Mouse (Mus musculus): ENCODE data around the gene Col4a1. TPM values are rescaled to one million over a fixed set of nuclear protein-coding genes. Genes with fewer than 3 reads are reported as not detected.

Gene Col4a1
- polyA plus RNA-seq, 1 experiment from 2014 or later: 14.3 TPM

DNA sequence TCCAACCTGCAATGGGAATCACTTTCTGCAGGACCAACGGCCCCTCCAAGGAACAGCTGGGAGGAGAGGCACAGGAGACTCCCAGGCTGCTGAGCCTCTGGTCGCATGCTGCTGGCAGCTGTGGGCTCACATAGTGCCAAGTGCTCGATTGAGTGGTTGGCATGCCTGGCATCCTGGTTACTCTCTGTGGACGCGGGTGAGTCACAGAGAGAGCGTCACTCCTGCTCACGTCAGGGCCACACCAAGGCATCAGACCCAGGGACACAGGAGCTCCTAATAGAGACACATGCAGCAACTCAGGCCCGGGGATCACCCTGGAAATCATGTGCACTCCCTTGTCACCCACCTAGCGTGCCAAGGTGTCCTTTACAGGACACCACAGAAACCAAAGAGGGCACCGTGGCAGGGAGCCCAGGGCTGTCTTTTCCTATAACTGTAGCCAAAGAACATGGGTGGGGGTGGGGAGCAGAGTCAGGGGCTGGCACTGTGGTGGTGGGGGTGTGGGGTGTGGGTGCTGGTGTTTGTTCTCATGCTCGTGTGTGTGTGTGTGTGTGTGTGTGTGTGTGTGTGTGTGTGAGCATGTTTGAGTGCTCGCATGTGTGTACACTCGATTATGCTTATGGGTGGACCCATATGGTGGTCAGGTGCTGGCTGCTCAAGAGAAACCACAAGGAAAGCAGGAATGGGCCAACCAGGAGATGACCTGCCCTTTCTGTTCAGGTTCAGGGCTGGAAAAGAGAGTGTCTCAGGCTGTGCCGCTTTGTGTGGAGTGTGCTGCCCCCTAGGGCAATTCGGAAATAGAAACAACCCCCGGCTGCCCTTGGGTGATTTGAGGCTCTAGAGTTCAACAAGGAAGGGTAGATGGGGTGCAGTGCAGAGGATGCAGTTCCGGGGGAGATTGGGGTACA lies 139.1 kb downstream of the Col4a1 start:
- DNase-seq: peak; percentile 26

DNA sequence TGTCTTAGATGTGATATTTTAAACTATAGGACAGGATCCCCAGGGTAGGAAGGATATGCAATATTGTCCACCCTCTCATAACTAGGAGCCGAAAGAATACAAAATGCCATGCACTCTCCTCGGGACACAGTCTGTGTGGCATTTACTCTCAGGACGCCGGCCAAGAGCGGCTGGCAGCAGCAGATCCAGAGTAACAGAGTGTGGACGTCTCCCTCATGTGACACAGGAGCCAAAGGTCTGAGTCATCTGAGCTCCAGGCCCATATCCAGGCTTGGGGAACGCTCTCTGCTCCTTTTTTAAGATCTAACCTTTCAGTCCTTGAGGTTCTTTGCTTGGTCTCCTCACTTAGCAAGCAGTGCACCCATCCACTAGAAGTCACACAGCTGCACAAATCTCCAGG lies 141.1 kb downstream of the Col4a1 start:
- H3K4me3 ChIP-seq (replicated peaks): no peak overlapping the region
- H3K36me3 ChIP-seq: no peaks in the 10 kb centered on the region
- no peaks in the 10 kb centered on the region for H3K9me3 ChIP-seq (replicated peaks)
- ATAC-seq (ENCODE audit: low read depth) (no peak), DNase-seq (no peak)
- H3K27me3 ChIP-seq: no peaks in the 10 kb centered on the region
- H3K4me2 ChIP-seq: no peak overlapping the region
- no peaks in the 10 kb centered on the region for H3K4me1 ChIP-seq (replicated peaks)
- H3K9ac ChIP-seq: no peak overlapping the region
- WGBS (ENCODE audit: insufficient replicate concordance): 60% methylated on average over 7 of the region's 7 CpGs
- H3K27ac ChIP-seq: no peak overlapping the region

More for the DNA sequence above, 139.1 kb downstream of the Col4a1 start:
- no peak overlapping the region for H3K4me2 ChIP-seq
- H3K27me3 ChIP-seq: no peaks in the 10 kb centered on the region
- no peaks in the 10 kb centered on the region for H3K4me1 ChIP-seq (replicated peaks)
- no peak overlapping the region for H3K4me3 ChIP-seq (replicated peaks)
- no peaks in the 10 kb centered on the region for H3K36me3 ChIP-seq
- 53% methylated on average over 17 of the region's 17 CpGs for WGBS (ENCODE audit: insufficient replicate concordance)
- ATAC-seq (ENCODE audit: low read depth): peak; percentile 47; the same call in 1 of the 2 replicates
- H3K9ac ChIP-seq: no peak overlapping the region
- H3K27ac ChIP-seq: no peak overlapping the region
- H3K9me3 ChIP-seq (replicated peaks): no peaks in the 10 kb centered on the region

DNA sequence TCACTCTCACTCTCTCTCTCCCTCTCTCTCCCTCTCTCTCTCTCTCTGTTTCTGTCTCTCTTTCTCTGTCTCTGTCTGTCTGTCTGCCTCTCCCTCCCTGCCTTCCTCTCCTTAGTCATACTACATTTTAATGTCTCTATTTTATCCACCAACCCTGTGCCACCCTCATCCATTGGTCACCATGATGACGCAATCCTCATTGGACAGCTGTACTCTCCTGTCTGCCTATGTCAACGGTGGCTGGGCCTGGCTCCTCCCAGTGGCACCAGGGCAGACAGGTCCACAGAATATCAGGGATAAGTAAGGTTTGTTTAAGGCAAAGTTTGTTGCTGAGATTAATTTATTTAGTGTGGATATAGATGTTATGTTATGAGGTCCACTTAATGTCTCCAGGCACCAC lies 143.2 kb downstream of the Col4a1 start:
- Histone ChIP-seq H3K9ac (no peak overlapping the region), H3K4me3 (replicated peaks) (no peak overlapping the region), H3K36me3 (no peaks in the 10 kb centered on the region), H3K27me3 (no peaks in the 10 kb centered on the region), H3K27ac (no peak overlapping the region), H3K4me1 (replicated peaks) (no peaks in the 10 kb centered on the region), H3K9me3 (replicated peaks) (no peaks in the 10 kb centered on the region), H3K4me2 (no peak overlapping the region)
- 46% methylated on average over 2 of the region's 2 CpGs for WGBS (ENCODE audit: insufficient replicate concordance)
- DNase-seq (no peak), ATAC-seq (ENCODE audit: low read depth) (no peak)

DNA sequence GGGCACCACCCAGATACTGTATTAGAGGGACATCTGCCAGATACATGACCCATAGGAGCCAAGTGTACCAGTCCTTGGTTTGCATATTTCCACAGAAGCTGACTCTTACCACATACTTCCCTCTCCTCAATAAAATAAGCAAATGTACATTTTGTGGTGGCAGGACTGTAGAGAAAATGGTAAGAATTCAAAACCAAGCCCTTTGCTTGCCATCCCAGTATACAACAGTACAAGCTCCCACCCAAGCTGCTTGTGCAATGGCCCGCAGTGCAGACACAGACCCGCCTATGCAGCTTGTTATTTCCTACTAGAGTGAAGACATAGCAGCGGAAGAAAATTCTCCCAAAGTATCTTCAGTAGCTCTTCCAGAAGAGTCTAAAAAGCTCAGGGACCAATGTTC lies 143.8 kb downstream of the Col4a1 start:
- Histone ChIP-seq H3K9me3 (replicated peaks) (no peaks in the 10 kb centered on the region), H3K9ac (no peak overlapping the region), H3K27ac (no peak overlapping the region), H3K27me3 (no peaks in the 10 kb centered on the region), H3K4me3 (replicated peaks) (no peak overlapping the region), H3K4me2 (no peak overlapping the region), H3K4me1 (replicated peaks) (no peaks in the 10 kb centered on the region), H3K36me3 (no peaks in the 10 kb centered on the region)
- ATAC-seq (ENCODE audit: low read depth) (no peak), DNase-seq (no peak)
- 59% methylated on average over 3 of the region's 3 CpGs for WGBS (ENCODE audit: insufficient replicate concordance)

DNA sequence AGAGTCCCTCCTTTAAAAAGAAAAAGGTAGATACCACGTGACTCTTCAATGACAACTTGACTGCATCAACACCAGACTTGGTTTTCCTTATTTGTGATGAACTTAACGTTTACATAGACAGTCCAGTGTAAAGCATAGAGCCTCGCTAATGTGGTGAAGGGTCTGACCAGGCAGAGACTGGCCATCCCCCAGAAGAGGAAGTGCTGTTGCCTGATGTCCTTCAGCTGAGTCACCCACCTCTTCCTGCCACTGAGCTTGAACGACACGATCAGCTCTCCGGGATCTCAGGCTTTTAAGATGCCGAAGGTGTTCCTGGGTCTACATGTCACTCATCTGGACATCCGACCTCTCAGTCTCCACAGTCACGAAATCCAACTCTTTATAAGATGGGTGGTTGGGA lies 144.7 kb downstream of the Col4a1 start:
- 19% methylated on average over 9 of the region's 9 CpGs for WGBS (ENCODE audit: insufficient replicate concordance)
- ATAC-seq (ENCODE audit: low read depth): no peak

DNA sequence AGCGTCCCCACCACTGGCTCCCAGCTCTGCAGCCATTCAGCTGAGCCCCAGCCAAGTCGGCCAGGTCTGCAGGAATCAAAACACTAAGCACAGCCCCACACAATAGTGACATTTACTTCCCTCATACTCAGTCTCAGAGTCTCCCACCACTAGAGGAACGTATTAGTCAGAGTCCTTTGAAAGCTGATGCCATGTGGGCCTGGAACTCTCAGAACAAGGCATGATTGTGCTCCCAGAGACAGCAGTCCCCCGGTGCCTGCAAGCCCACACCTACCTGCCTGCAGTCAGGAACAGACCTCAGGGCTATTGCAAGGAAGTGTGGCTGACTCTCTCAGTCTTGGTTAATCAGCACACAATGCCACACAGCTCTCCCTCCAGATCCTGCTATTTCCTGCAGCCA lies 147.0 kb downstream of the Col4a1 start:
- ATAC-seq (ENCODE audit: low read depth) (no peak), DNase-seq (no peak)
- Histone ChIP-seq H3K9ac (no peak overlapping the region), H3K36me3 (no peaks in the 10 kb centered on the region), H3K27me3 (no peaks in the 10 kb centered on the region), H3K4me2 (no peak overlapping the region), H3K4me3 (replicated peaks) (no peak overlapping the region), H3K4me1 (replicated peaks) (no peaks in the 10 kb centered on the region), H3K27ac (no peak overlapping the region), H3K9me3 (replicated peaks) (no peaks in the 10 kb centered on the region)
- 25% methylated on average over 4 of the region's 4 CpGs for WGBS (ENCODE audit: insufficient replicate concordance)

More for the DNA sequence above, 144.7 kb downstream of the Col4a1 start:
- no peak overlapping the region for H3K9ac ChIP-seq
- no peaks in the 10 kb centered on the region for H3K36me3 ChIP-seq
- H3K27me3 ChIP-seq: no peaks in the 10 kb centered on the region
- no peak overlapping the region for H3K4me2 ChIP-seq
- no peaks in the 10 kb centered on the region for H3K9me3 ChIP-seq (replicated peaks)
- no peak overlapping the region for H3K4me3 ChIP-seq (replicated peaks)
- H3K27ac ChIP-seq: no peak overlapping the region
- DNase-seq: no peak
- no peaks in the 10 kb centered on the region for H3K4me1 ChIP-seq (replicated peaks)

DNA sequence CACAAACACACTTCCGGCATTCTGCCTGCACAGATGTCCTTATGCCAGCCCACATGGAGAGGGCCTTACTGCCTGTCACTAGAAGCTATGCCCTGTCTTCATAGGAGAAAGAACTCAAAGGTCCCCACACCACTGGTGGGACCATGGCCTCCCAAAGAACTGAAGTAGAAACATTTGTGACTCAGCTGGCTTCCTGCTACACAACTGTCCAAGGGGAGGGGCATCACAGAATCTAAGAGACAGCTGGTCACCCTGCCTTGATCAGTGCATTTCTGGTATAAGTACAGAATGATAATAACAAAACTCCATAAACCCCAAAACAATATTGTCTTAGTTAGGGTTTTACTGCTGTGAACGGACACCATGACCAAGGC lies 156.3 kb downstream of the Col4a1 start:
- Histone ChIP-seq H3K4me3 (replicated peaks) (no peak overlapping the region), H3K27me3 (no peaks in the 10 kb centered on the region), H3K9ac (no peak overlapping the region), H3K9me3 (replicated peaks) (no peaks in the 10 kb centered on the region), H3K36me3 (no peaks in the 10 kb centered on the region), H3K4me1 (replicated peaks) (no peaks in the 10 kb centered on the region), H3K27ac (no peak overlapping the region), H3K4me2 (no peak overlapping the region)
- ATAC-seq (ENCODE audit: low read depth) (no peak), DNase-seq (no peak)
- 65% methylated on average over 2 of the region's 2 CpGs for WGBS (ENCODE audit: insufficient replicate concordance)

DNA sequence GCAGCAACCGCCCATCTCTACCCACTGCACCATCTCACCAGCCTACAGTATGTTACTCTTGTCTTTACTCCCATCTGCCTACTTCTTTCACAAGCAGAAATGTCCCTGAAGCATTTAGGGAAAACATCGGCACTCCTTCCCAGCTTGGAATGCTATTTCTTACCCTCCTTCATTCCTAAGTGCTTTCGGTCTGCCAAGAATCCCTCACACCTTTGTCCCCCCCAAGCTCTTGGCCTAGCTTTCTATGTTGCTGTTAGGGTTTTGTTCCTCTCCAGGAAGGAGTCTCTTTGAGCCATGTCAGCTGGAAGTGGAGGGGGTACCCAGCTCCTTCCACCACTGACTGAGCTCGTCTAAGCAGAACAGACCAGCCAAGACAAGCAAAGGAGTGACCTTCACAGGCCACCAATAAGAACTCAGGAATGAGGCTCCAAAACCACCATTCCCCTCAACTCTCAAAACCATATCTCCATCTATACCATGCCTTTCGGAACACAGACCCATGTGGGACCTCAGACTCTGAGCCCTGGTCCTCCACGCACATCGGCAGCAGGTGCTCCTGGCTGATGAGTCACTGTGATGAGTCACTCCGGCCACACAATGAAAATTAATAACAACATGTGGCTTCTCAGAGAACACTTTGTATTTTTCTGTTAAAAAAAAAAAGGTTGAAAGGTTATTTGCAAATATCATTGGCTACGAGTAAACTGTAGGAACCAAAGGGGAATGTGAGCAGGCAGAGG lies 156.9 kb downstream of the Col4a1 start:
- no peaks in the 10 kb centered on the region for H3K36me3 ChIP-seq
- DNase-seq: no peak
- no peaks in the 10 kb centered on the region for H3K4me1 ChIP-seq (replicated peaks)
- no peak overlapping the region for H3K4me2 ChIP-seq
- H3K27me3 ChIP-seq: no peaks in the 10 kb centered on the region
- ATAC-seq (ENCODE audit: low read depth): no peak
- H3K27ac ChIP-seq: no peak overlapping the region; the same call in 1 of the 2 replicates
- H3K9ac ChIP-seq: no peak overlapping the region
- WGBS (ENCODE audit: insufficient replicate concordance): 75% methylated on average over 9 of the region's 9 CpGs
- H3K9me3 ChIP-seq (replicated peaks): no peaks in the 10 kb centered on the region
- no peak overlapping the region for H3K4me3 ChIP-seq (replicated peaks)

DNA sequence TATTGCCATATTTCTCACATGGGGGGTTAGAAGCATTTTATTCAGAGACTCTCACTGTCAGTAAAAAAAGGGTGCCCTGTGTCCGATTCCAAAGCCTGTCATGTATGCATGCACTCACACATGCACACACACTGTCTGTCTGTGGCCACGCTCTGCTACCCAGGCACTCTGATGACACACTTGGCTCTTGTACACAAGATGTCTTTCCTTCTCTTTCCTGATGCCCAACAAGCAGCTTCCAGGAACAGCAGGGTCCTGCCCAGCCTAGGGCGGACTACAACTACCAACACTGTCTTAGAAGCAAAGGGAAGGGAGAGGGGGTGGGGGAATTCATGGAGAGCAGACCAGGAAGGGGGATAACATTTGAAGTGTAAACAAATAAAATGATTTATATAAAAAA lies 162.4 kb downstream of the Col4a1 start:
- 57% methylated on average over 3 of the region's 3 CpGs for WGBS (ENCODE audit: insufficient replicate concordance)

DNA sequence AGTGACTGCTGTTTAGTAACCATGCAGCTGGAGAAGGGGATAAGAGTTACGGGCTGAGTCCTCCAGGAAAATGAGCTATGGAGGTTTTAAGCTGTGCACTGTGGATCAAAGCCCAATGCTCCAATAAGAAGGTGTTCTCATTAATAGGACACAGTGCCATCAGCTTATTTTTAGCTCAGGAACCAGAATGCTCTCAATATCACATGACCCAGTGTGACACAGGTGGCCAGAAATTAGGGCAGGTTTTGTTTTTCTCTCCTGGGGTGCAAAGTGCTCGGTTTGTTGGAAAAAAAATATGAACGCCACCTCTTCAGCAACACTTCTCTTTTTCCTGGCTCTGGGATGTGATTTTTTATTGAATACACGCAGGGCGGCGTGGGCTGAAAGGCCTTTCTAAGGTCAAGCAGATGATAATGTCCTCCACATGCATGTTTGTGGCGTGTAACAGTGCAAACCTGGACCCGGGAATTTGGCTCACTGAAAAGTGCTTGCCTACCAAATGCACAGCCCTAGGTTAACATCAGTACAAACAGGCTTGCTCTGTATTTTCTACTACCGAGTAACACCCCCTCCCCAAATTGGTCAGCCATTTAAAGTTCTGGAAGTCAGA lies 163.3 kb downstream of the Col4a1 start:
- WGBS (ENCODE audit: insufficient replicate concordance): 64% methylated on average over 9 of the region's 9 CpGs
- Histone ChIP-seq H3K9ac (no peak overlapping the region), H3K27ac (no peak overlapping the region), H3K9me3 (replicated peaks) (no peaks in the 10 kb centered on the region), H3K4me2 (no peak overlapping the region), H3K4me1 (replicated peaks) (no peaks in the 10 kb centered on the region), H3K36me3 (no peaks in the 10 kb centered on the region), H3K27me3 (no peaks in the 10 kb centered on the region), H3K4me3 (replicated peaks) (no peak overlapping the region)
- no peak for ATAC-seq (ENCODE audit: low read depth)
- DNase-seq: no peak

More for the DNA sequence above, 162.4 kb downstream of the Col4a1 start:
- Histone ChIP-seq H3K4me1 (replicated peaks) (no peaks in the 10 kb centered on the region), H3K9me3 (replicated peaks) (no peaks in the 10 kb centered on the region), H3K9ac (no peak overlapping the region), H3K4me3 (replicated peaks) (no peak overlapping the region), H3K27me3 (no peaks in the 10 kb centered on the region), H3K36me3 (no peaks in the 10 kb centered on the region), H3K27ac (no peak overlapping the region), H3K4me2 (no peak overlapping the region)
- DNase-seq (no peak), ATAC-seq (ENCODE audit: low read depth) (no peak)

DNA sequence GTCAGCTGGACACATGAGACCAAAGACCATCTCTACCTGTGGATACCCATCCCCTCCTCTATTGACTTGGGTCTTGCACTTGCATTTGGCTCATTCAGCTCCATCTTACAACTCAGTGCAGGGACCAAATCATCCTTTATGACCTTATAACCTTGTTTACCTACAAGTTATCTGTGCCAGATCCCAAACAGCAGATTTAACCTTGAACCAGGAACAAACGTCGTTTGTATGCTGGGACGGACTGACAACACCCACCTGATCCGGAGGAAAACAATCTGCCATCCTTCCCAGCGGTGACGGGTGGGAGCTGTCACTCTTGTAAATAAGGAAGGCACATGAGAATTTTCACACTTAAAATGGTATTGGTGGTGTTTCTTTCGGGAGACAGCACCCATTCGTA lies 163.8 kb downstream of the Col4a1 start:
- DNase-seq (no peak), ATAC-seq (ENCODE audit: low read depth) (no peak)
- no peak overlapping the region for H3K9ac ChIP-seq
- H3K4me2 ChIP-seq: no peak overlapping the region
- no peak overlapping the region for H3K27ac ChIP-seq
- WGBS (ENCODE audit: insufficient replicate concordance): 67% methylated on average over 8 of the region's 8 CpGs
- H3K27me3 ChIP-seq: no peaks in the 10 kb centered on the region
- H3K9me3 ChIP-seq (replicated peaks): no peaks in the 10 kb centered on the region
- no peaks in the 10 kb centered on the region for H3K36me3 ChIP-seq
- H3K4me3 ChIP-seq (replicated peaks): no peak overlapping the region
- H3K4me1 ChIP-seq (replicated peaks): no peaks in the 10 kb centered on the region
